Mouse (Mus musculus): ENCODE data around the gene Actr10. TPM values are rescaled to one million over a fixed set of nuclear protein-coding genes. Genes with fewer than 3 reads are reported as not detected.

The Actr10 gene
- total RNA-seq, 2 experiments from 2014 or later, result 11.7 to 48.6 TPM

GRCm38 (mm10) chr12:70946585-70947256 lies 9.1 kb downstream of the Actr10 start:
- ATAC-seq (replicated peaks; ENCODE audit: low FRiP score, poor library complexity, severe bottlenecking), result no peak

GRCm38 (mm10) chr12:70958640-70959039 lies 21.0 kb downstream of the Actr10 start:
- ATAC-seq (replicated peaks; ENCODE audit: low FRiP score, poor library complexity, severe bottlenecking), result no peak

GRCm38 (mm10) chr12:70967581-70967980 lies 29.9 kb downstream of the Actr10 start:
- ATAC-seq (replicated peaks; ENCODE audit: low FRiP score, poor library complexity, severe bottlenecking), result no peak

- peak; percentile 87 for ATAC-seq (replicated peaks; ENCODE audit: low FRiP score, poor library complexity, severe bottlenecking)
Observed at GRCm38 (mm10) chr12:70968141-70968790, 30.6 kb downstream of the Actr10 start.

- peak; percentile 72 for ATAC-seq (replicated peaks; ENCODE audit: low FRiP score, poor library complexity, severe bottlenecking)
Observed at GRCm38 (mm10) chr12:70968791-70969307, 31.2 kb downstream of the Actr10 start.

- peak; percentile 59 for ATAC-seq (replicated peaks; ENCODE audit: low FRiP score, poor library complexity, severe bottlenecking)
Observed at GRCm38 (mm10) chr12:70969485-70970184, 32.0 kb downstream of the Actr10 start.

- no peak for ATAC-seq (replicated peaks; ENCODE audit: low FRiP score, poor library complexity, severe bottlenecking)
Observed at GRCm38 (mm10) chr12:70973831-70974230, 36.2 kb downstream of the Actr10 start.

GRCm38 (mm10) chr12:70974441-70975266 lies 37.0 kb downstream of the Actr10 start, which contains the start of gene Psma3:
TSS of gene Psma3 (plus strand) at chr12:70974621.
- ATAC-seq (replicated peaks; ENCODE audit: low FRiP score, poor library complexity, severe bottlenecking), result peak; percentile 94

- no peak for ATAC-seq (replicated peaks; ENCODE audit: low FRiP score, poor library complexity, severe bottlenecking)
Observed at GRCm38 (mm10) chr12:70975406-70975805, 37.7 kb downstream of the Actr10 start.

GRCm38 (mm10) chr12:70975891-70976290 lies 38.2 kb downstream of the Actr10 start:
- no peak for ATAC-seq (replicated peaks; ENCODE audit: low FRiP score, poor library complexity, severe bottlenecking)

GRCm38 (mm10) chr12:70978345-70978744 lies 40.7 kb downstream of the Actr10 start:
- ATAC-seq (replicated peaks; ENCODE audit: low FRiP score, poor library complexity, severe bottlenecking), result no peak

GRCm38 (mm10) chr12:70984855-70985550 lies 47.3 kb downstream of the Actr10 start:
- ATAC-seq (replicated peaks; ENCODE audit: low FRiP score, poor library complexity, severe bottlenecking), result no peak

GRCm38 (mm10) chr12:70997225-70997624 lies 59.6 kb downstream of the Actr10 start:
- no peak for ATAC-seq (replicated peaks; ENCODE audit: low FRiP score, poor library complexity, severe bottlenecking)

GRCm38 (mm10) chr12:70999423-70999903 lies 61.8 kb downstream of the Actr10 start:
- no peak for ATAC-seq (replicated peaks; ENCODE audit: low FRiP score, poor library complexity, severe bottlenecking)

- ATAC-seq (replicated peaks; ENCODE audit: low FRiP score, poor library complexity, severe bottlenecking), result no peak
Observed at GRCm38 (mm10) chr12:71000344-71000743, 62.7 kb downstream of the Actr10 start.

GRCm38 (mm10) chr12:71001456-71001855 lies 63.8 kb downstream of the Actr10 start:
- ATAC-seq (replicated peaks; ENCODE audit: low FRiP score, poor library complexity, severe bottlenecking), result no peak

GRCm38 (mm10) chr12:71003760-71004426 lies 66.2 kb downstream of the Actr10 start:
- no peak for ATAC-seq (replicated peaks; ENCODE audit: low FRiP score, poor library complexity, severe bottlenecking)

- ATAC-seq (replicated peaks; ENCODE audit: low FRiP score, poor library complexity, severe bottlenecking), result no peak; the same call in 1 of the 2 replicates
Observed at GRCm38 (mm10) chr12:71006141-71006540, 68.5 kb downstream of the Actr10 start.

Data from erythroid progenitor cell, adult 5-6 weeks (primary cell).